Mouse (Mus musculus): Measurements from ENCODE around the gene Slc28a1.

The Slc28a1 gene

GRCm38 (mm10) chr7:81114555-81114954 is at the start of gene Slc28a1:
Gene Slc28a1, plus strand, starts transcription at chr7:81114799.
- DNase-seq = no peak

DNA sequence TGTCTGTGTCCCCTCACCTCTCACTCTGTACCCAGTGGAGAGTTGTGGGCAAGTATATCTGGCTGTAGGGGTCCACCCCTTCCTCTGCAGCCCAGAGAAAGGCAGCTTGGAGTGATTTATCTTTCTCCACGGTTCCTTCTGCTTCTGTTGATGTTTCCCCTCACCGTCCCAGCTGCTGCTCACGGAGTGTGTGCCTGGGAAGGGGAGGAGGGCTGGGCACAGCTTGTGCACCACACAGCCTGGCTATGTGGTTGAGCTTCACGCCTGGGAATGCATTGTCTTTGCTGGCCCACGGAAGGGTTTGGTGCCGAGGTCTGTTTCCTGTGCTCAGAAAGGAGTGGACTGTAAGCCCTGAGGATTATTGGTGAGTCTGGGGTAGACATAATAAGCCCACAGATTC is 47.9 kb upstream of the Slc28a1 start:
- DNase-seq = no peak

DNA sequence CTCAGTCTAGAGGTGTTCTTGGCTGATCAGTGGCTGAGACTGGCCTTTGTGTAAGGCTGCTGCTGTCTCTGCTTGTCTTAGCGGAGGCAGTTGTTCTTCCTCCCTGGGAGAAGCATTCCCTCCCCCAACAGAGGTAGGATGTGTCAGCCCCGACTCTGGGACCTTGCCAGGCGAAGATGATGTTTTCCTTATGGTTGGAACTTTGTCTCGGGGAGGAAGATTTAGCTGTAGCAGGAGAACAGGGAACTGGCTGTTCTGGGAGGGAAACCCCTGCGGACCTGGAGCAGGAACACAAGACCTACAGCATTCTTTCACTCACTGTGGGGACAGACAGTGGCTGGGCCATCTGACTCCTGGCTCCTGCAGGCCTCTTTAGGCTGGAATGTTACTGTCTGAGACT is 42.1 kb upstream of the Slc28a1 start:
- no peak for DNase-seq

- DNase-seq = no peak
Observed at GRCm38 (mm10) chr7:81073273-81073672, 41.3 kb upstream of the Slc28a1 start.

- no peak for DNase-seq
Observed at GRCm38 (mm10) chr7:81074546-81074945, 40.1 kb upstream of the Slc28a1 start.

GRCm38 (mm10) chr7:81075299-81075698 is 39.3 kb upstream of the Slc28a1 start:
- no peak for DNase-seq

GRCm38 (mm10) chr7:81075732-81076131 is 38.9 kb upstream of the Slc28a1 start:
- no peak for DNase-seq

DNA sequence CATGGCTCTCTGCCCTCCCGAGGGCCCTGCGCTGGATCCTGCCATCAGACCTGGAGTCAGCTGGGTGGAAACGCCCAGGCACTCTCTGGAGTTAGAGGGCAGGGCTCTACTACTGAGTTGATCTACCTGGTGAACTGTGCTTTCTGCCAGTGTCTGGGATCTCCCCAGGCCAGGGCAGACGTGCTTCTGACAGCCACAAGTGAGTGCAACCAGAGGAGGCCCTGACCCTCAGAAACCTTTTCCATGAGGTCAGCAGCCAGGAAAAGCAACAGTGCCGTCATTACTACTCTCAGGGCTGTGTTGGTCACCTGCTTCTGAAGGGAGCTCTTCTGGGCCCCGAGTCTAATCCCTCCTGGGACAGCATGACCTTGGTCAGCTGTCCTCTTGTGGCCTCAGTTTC is 37.6 kb upstream of the Slc28a1 start:
- DNase-seq = no peak

- DNase-seq = no peak
Observed at GRCm38 (mm10) chr7:81078740-81079139, 35.9 kb upstream of the Slc28a1 start.

- DNase-seq = peak; percentile 36 to 45
Observed at GRCm38 (mm10) chr7:81093420-81093965, 21.1 kb upstream of the Slc28a1 start.

DNA sequence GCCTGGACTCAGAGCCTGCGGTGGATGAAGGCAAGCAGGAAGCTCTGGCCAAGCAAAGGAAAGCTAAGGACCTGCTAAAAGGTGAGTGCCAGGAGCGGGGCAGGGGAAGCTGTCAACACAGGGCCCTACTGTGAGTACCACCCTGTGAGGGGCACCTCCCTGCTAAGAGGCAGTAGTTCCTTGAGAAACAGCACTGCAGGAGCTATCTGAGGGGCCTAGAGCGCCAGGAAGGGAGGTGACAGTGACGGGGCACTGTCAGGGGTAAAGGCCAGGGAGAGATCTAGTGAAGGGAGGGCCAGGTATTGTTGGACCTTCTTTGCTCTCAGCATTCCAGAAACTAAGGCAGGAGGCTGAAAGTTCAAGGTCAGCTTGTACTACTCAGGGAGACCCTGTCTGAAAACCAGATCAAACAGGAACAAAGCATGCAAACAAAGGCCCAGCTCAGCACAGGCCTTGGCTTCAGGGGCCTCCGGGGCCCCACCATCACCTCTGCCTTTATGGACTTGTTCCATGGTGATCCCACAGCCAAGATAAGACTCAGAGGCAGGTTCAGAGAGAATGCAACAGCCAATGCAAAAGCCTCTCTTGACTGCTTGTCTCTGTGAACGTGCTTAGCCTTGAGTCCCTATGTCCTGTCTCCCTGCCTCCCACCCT is 20.4 kb upstream of the Slc28a1 start:
- DNase-seq = no peak

DNA sequence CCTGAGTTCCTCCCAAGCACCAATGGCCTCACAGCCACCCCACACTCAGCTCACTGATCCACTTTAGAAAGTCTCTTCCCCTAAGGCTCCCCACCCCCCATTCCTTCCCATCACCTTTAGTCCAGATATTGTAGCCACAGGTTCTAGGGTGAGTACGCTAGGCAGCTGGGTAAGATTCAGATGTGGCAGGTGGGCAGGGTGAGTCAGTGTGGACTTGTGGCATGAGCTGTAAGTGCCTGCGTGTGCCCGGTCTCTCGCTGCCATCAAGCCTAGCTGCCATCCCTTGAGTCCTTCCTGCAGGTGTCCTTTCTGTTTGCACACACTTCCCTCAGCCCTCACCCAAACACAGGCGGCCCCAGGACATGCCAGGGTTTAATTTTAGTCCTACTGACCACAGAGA is 14.3 kb upstream of the Slc28a1 start:
- no peak for DNase-seq

DNA sequence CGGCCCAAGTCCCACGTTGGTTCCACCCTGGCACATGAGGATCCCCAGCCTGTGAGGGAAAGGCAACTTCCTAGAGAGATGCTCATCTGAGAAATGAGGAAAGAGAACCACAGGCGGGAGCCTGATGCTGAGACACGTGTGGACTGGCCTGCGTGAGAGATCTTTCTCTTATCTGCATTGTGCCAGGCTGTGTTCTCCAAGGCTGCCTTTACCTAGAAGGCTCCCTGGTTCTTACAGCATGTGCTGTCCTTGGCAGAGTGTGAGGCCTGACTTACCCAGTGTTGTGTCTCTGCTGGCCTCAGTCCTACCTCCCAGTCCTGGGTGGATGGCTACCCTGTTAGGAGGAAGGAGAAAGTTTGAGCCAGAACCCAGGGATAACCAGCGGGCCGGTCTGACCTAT is 11.7 kb upstream of the Slc28a1 start:
- DNase-seq = no peak

DNA sequence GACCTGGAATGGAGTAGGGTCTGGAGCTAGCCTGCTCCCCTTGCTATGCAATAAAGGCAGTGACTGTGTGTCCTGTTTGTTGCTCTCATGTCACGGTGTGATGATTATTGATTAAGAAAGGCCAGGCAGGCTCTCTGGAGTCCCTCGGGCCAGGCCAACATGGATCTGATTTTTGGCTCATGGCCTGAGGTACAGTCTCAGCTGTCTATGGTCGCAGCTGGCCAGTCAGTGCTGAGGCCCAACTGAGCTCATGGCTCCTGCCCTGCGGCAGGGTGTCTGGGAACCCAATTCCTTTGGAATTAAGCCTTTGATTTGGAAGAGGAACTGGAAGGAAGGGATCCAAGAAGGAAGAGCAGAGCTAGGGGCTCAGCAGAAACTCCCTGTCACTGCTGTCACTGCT is 9.1 kb upstream of the Slc28a1 start:
- DNase-seq = no peak

DNA sequence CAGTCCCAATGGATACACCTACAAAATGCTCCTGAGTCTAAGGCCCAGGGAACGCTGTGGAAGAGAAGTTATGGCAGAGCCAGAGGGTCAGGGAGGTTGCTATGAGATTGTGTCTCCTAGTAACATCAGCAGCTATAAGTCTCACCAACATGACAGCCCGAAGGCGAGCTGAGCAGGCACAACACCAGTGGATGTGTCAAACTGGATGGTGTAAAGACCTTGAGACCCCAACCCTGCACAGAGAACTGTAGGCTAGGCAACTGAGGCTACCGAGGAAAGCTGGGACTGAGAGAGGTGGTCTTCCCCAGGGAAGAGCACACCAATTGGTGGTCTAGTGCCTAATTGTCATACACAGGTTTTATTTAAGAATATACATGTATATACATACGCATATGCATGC is 6.4 kb upstream of the Slc28a1 start:
- no peak for DNase-seq

DNA sequence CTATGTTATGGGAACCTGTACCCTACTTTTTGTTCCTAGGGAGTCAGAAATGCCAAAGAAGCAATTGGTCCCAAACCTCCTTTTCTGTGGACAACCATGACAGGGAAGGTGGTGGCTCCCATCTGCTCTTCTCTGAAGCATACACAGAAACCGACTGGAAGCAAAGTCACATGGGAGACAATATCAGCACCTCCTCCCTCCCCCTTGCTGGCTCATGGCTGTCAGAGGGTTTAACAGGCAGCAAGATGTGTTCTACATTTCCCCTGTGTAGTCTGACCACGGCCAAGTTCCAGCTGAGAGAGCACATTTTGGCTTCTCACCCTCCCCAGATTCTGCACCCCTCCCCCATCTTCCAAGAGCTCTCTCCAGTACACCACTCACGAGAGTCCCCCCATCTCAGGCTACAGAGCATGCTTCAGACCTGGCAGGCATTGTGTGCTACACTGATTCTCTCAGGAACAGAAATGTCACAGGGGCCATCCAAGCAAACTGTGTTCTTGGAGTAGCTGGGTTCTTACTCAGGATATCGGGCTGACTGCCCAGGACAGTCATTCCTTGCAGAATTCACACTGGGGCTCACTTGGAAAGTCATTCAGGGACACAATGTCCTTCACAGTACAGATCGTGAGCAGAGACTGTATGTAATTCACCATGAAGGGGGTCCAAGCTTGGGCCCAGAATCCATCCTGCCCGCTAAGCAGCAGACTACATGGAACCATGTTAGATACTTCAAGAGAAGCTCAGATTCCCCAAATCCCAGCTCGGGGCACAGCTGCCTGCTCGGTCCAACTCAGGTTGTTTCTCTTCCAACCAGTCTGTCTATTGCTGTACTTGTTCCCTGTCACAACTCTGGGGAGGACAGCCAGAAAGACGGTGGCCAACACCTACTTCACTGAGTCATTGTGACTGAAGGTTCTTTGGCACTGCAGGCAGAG is 4.6 kb upstream of the Slc28a1 start:
- peak; percentile 68 to 82 for DNase-seq

GRCm38 (mm10) chr7:81110791-81111190 is 3.8 kb upstream of the Slc28a1 start:
- DNase-seq = no peak

DNA sequence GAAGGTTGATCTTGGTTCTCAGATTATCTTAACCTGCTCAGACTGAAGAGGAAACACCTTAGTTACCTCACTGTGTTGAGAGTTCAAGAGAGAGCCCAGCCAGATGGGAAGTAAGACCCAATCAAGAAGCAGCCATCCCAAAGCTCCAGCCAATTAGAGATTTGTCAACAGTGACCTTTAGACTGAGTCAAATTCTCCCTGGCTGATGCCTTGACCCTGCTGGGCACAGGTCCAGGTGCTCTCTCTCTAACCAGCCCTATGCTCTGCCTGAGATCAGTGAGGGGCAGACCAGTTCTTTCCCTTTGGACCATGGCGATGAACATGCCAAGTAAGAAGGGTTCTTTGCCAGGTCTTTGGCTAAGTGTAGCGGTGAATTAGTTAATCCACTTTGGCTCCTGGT is 2.9 kb upstream of the Slc28a1 start:
- DNase-seq = peak in 1 of 2 experiments; percentile 37

DNA sequence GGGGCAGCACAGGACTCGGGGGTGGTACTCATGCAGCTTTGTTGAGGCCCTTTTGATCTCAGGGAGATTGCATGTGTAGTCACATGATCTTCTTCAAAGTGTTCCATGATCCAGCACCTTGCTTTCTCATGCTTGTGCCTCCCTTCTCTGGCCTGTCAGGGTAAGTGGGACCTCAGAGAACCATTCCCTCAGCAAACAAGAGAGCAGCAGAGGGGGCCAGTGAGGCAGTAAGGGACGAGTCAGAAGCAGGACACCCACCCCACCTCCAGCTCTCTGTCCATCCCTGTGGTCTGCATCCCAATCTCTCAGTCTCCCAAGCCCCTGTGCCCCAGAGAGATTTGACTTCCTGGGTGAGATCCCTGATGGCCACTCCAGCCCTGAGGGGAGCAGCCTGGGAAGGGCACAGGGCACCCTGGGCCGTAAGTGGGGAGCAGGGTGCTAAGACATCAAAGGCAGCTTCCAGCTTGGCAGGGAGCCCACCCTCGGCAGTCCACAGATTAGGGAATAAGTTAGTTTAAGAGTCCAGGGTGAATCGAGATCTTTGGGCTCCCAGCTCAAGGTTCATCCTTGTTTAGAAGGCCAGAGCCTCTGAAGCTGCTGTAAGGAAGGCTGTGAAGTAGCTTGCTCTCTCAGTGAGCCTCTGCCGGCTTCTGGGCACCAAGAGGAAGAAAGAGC is 1.8 kb upstream of the Slc28a1 start:
- no peak for DNase-seq

GRCm38 (mm10) chr7:81121099-81121498 is 6.5 kb downstream of the Slc28a1 start:
- DNase-seq = no peak

DNA sequence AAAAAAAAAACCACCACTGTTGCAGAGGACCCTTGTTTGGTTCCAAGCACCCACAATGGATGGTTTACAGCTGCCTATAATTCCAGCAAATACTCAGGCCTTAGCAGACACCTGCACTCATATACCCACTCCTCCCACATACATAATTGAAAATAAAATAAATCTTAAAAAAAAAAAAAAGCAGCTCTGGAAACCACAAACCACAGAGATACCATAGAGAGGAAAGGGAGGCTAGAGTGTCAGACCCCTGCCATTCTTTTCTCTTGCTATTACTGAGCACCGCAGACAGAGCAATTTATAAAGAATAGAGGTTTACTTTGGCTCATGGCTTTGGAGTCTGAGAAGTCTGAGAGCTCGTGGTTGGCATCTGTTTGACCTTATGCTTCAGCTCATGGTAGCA is 8.2 kb downstream of the Slc28a1 start:
- DNase-seq = no peak

GRCm38 (mm10) chr7:81123553-81123952 is 9.0 kb downstream of the Slc28a1 start:
- no peak for DNase-seq

- DNase-seq = no peak
Observed at GRCm38 (mm10) chr7:81124773-81125172, 10.2 kb downstream of the Slc28a1 start.

Measured in cerebellum, postnatal 14 days (tissue).